Mouse (Mus musculus) inflammation-experienced regulatory T-cells, adult 16 weeks (primary cell): ENCODE results near the gene Prdx1. TPM values are rescaled to one million over a fixed set of nuclear protein-coding genes. Genes with fewer than 3 reads are reported as not detected.

Experiments
- polyA plus RNA-seq: library from polyadenylated mRNA; unstranded; fragments of 100-300 nt; shearing (Covaris generic); gene quantifications from one replicate; pipeline ENCODE4 v1.2.1, GENCODE M21; 2017

The Prdx1 gene
- 668 TPM for polyA plus RNA-seq

GRCm38 (mm10) chr4:116685402-116686061 is at the start of gene Prdx1:
Prdx1 (plus strand) TSS chr4:116685544.

GRCm38 (mm10) chr4:116650924-116651796 is 34.2 kb upstream of the Prdx1 start, which contains the start of gene Akr1a1:
Akr1a1 (minus strand) TSS chr4:116651680.

GRCm38 (mm10) chr4:116708201-116708764 is 22.9 kb downstream of the Prdx1 start, which contains the start of the genes Mmachc and Ccdc163:
Mmachc (minus strand) TSS chr4:116708406.
Ccdc163 (plus strand) TSS chr4:116708509.

GRCm38 (mm10) chr4:116720343-116721097 is 35.2 kb downstream of the Prdx1 start, which contains the start of gene Tesk2:
Tesk2 (plus strand) TSS chr4:116720948.

Other genes with a start within 250 kb of the Prdx1 start
- gene Mast2, start 221.4 kb upstream of the Prdx1 start, polyA plus RNA-seq = 2.6 TPM
- gene Ipp, start 178.0 kb upstream of the Prdx1 start, polyA plus RNA-seq = 21.1 TPM
- 27.5 TPM for gene Tmem69, start 129.6 kb upstream of the Prdx1 start, polyA plus RNA-seq
- 46.4 TPM for gene Gpbp1l1, start 127.9 kb upstream of the Prdx1 start, polyA plus RNA-seq
- 18.3 TPM for gene Ccdc17, start 88.9 kb upstream of the Prdx1 start, polyA plus RNA-seq
- 50.9 TPM for gene Nasp, start 57.6 kb upstream of the Prdx1 start, polyA plus RNA-seq
- 361 TPM for gene Akr1a1, start 33.9 kb upstream of the Prdx1 start, polyA plus RNA-seq
- gene Mmachc, start 22.9 kb downstream of the Prdx1 start, polyA plus RNA-seq = 8.1 TPM
- gene Ccdc163, start 23.0 kb downstream of the Prdx1 start, polyA plus RNA-seq = 20.8 TPM
- gene Tesk2, start 35.4 kb downstream of the Prdx1 start, polyA plus RNA-seq = 11.4 TPM
- 48.2 TPM for gene Toe1, start 122.1 kb downstream of the Prdx1 start, polyA plus RNA-seq
- gene Mutyh, start 122.2 kb downstream of the Prdx1 start, polyA plus RNA-seq = 16.8 TPM
- 0.63 TPM for gene Hpdl, start 136.2 kb downstream of the Prdx1 start, polyA plus RNA-seq
- gene Zswim5, start 191.8 kb downstream of the Prdx1 start, polyA plus RNA-seq = 0.05 TPM